In the genomic region with DNA sequence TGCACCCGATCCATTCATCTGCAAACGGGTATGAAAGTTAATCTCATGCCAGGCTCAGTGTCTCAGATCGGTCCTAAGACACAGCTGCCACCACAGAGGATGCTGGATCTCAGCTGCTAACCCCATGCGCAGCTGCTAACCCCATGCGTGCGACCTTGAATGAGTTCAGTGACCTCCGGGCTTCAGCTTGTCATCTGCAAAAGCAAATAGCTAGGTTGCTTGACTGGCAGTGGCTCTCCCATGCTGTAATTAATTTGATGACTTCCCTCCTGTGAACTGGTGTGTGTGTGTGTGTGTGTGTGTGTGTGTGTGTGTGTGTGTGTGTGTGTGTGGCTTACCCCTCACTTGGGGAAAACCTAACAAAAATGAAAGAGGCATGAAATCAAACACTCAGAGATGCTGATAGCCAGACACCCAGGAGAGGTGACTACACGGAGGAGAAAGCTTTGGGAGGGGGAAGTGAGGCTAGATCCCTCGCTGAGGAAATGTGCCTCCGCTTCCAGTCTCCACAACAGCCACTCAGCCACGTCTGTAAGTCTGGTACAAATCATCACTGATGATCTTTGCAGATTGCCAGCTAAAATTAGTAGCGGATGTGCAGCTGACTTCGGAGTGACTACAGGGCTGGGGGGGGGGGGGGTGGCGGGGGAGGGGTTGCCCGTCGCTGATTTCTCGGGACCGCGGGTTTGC, we compare ENCODE assay signal across 9 mouse cellular contexts. TPM values are rescaled to one million over a fixed set of nuclear protein-coding genes. Genes with fewer than 3 reads are reported as not detected.
DNase-seq lines count a peak whose midpoint lies in the region; ATAC-seq and TF ChIP-seq lines count a peak whose summit lies in the region.
"Had no signal": no experiment of that assay in that cellular context is flagged by ENCODE, and none has a peak within 500 bp of the region (broad histone marks: within the 10 kb centered on the region; RNA-seq: fewer than 3 reads in every experiment).

No protein-coding gene starts in this region.

- H3K9ac ChIP-seq in heart, embryonic 15.5 days = no peak overlapping the region
- no peak overlapping the region for H3K9ac ChIP-seq in midbrain, embryonic 13.5 days (replicated peaks)

- H3K9me3 ChIP-seq in heart, embryonic 15.5 days (replicated peaks) = no peaks in the 10 kb centered on the region
- no peaks in the 10 kb centered on the region for H3K9me3 ChIP-seq in midbrain, embryonic 13.5 days

- no peak for TF ChIP-seq CTCF in layer of hippocampus, adult 2 months (conservative IDR thresholded peaks at IDR 0.05)

- 26% methylated on average over 19 of the region's 19 CpGs for WGBS in heart, embryonic 15.5 days
- WGBS in midbrain, embryonic 13.5 days = 37% methylated on average over 19 of the region's 19 CpGs

- peak in 1 of 2 experiments; percentile 34 for DNase-seq in layer of hippocampus, adult 2 months (ENCODE audit: low spot score in 2 of 2)
- no peak for DNase-seq in layer of hippocampus, adult 8-10 months (ENCODE audit: low spot score in 2 of 2)
- DNase-seq in embryo, embryonic 10.5 days (ENCODE audit: low spot score) = peak; percentile 76
- DNase-seq in T-cell, adult 2 months (ENCODE audit: low spot score) = no peak
- no peak for DNase-seq in adrenal gland, adult 18-20 months (ENCODE audit: low spot score in 2 of 2)

- H3K27ac ChIP-seq in layer of hippocampus, adult 2 months = no peak overlapping the region
- H3K27ac ChIP-seq in heart, embryonic 15.5 days = no peak overlapping the region
- H3K27ac ChIP-seq in midbrain, embryonic 13.5 days = no peak overlapping the region

- H3K4me2 ChIP-seq in heart, embryonic 15.5 days = peak overlapping the region; percentile 43
- H3K4me2 ChIP-seq in midbrain, embryonic 13.5 days (replicated peaks) = peak overlapping the region; percentile 24

- no peaks in the 10 kb centered on the region for H3K27me3 ChIP-seq in heart, embryonic 15.5 days
- no peaks in the 10 kb centered on the region for H3K27me3 ChIP-seq in midbrain, embryonic 13.5 days
- H3K27me3 ChIP-seq: Patski had no signal

- ATAC-seq in heart, embryonic 15.5 days (replicated peaks; ENCODE audit: insufficient number of reproducible peaks, insufficient read depth, low FRiP score, low read depth) = no peak
- no peak for ATAC-seq in midbrain, embryonic 13.5 days
- ATAC-seq in megakaryocyte, adult 5-6 weeks (ENCODE audit: poor library complexity, severe bottlenecking) = no peak

- 0 out of 2 replicates have a peak, but pooled peaks cover 4% of the 10 kb centered on the region for H3K4me1 ChIP-seq in heart, embryonic 15.5 days (replicated peaks)
- H3K4me1 ChIP-seq in midbrain, embryonic 13.5 days (replicated peaks) = peaks cover 15% of the 10 kb centered on the region; the same call in 1 of the 2 replicates

- peak overlapping the region; percentile 37 for H3K4me3 ChIP-seq in layer of hippocampus, adult 2 months
- 0 out of 2 replicates have a peak overlapping the region, but pooled peaks have one; percentile 8 for H3K4me3 ChIP-seq in heart, embryonic 15.5 days
- H3K4me3 ChIP-seq in midbrain, embryonic 13.5 days (replicated peaks) = no peak overlapping the region

- H3K36me3 ChIP-seq in heart, embryonic 15.5 days = no peaks in the 10 kb centered on the region
- H3K36me3 ChIP-seq in midbrain, embryonic 13.5 days = no peaks in the 10 kb centered on the region

RNA-seq across cellular contexts. Expression of a gene that starts 47.0 kb away (rescaled TPM):
- total RNA-seq in layer of hippocampus, adult 2 months (2021) = 100 to 1,000 TPM; 112 to 130 TPM
- 100 to 1,000 TPM; 110 to 124 (median 116) TPM for total RNA-seq in layer of hippocampus, adult 8-10 months (2022)
- 53.5 and 58.9 TPM in 2 replicates for polyA plus RNA-seq in heart, embryonic 15.5 days (2015; fragmentation: Nextera tagmentation; extraction: Ambion mirVana)
- polyA plus RNA-seq in midbrain, embryonic 13.5 days (2015; fragmentation: Nextera tagmentation; extraction: Ambion mirVana) = 83.5 and 90.1 TPM in 2 replicates
- total RNA-seq in megakaryocyte, adult 5-6 weeks (2015) = 18.0 and 18.8 TPM in 2 replicates
- total RNA-seq in megakaryocyte, adult 5-6 weeks (2017) = 93.5 and 102 TPM in 2 replicates
- total RNA-seq in adrenal gland, adult 18-20 months (2021) = 100 to 1,000 TPM; 103 to 120 TPM

RNA-seq across cellular contexts. Expression of a gene that starts 51.0 kb away (rescaled TPM):
- 10 to 100 TPM; 57.0 to 60.8 TPM for total RNA-seq in layer of hippocampus, adult 2 months (2021)
- total RNA-seq in layer of hippocampus, adult 8-10 months (2022) = 10 to 100 TPM; 55.8 to 65.4 (median 61.2) TPM
- polyA plus RNA-seq in heart, embryonic 15.5 days (2015; fragmentation: Nextera tagmentation; extraction: Ambion mirVana) = 10.2 and 13.9 TPM in 2 replicates
- 43.7 TPM in 2 replicates for polyA plus RNA-seq in midbrain, embryonic 13.5 days (2015; fragmentation: Nextera tagmentation; extraction: Ambion mirVana)
- total RNA-seq in megakaryocyte, adult 5-6 weeks (2015) = 73.8 and 80.2 TPM in 2 replicates
- total RNA-seq in megakaryocyte, adult 5-6 weeks (2017) = 57.5 and 72.8 TPM in 2 replicates
- total RNA-seq in adrenal gland, adult 18-20 months (2021) = 10 to 100 TPM; 33.0 to 35.9 TPM
